Mouse (Mus musculus) embryo, embryonic 10 days (tissue): ENCODE measurements around the gene Tk1.
"Not testable (repeated sequence)": the region's sequence is repeated elsewhere in the genome, so short reads cannot be mapped to it uniquely, and the experiment has no call there.

Experiments
- DNase-seq: peaks from one replicate; pipeline ENCODE4 v3.0.0-alpha.2; 2015; ENCODE audit warnings: low spot score

The Tk1 gene

DNA sequence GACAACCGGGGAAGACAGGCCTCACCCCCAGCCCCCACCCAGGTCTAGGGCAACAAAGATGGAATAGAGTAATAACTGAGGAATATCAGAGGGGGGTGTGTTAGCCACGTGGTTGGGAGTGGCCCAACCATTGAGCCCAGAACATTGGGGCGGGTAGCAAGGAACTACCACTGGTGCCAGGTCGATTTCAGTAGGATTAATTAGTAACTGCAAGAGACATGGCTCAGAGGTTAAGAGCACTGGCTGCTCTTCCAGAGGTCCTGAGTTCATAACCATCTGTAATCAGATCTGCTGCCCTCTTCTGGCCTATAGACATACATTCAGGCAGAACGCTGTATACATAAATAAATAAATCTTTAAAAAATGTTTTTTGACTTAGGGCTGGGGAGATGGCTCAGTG is 20.7 kb upstream of the Tk1 start:
- DNase-seq: no peak

DNA sequence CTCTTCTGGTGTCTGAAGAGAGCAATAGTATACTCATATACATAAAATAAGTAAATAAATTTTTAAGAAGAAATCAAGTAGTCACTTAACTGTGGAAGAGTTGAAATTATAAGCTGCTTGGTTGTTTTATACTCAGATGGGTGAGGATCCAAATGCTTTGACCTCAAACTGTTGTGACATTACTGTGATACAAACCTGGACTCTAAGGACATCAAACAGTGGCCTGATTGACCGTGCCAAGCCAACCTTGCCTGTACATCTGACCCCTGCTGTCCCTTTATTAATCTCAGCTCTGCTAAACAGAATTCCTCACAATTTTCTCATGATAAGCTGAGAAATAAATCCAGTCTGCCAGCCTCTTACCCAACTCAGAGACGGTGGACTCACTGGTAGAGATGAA is 19.8 kb upstream of the Tk1 start:
- no peak for DNase-seq

DNA sequence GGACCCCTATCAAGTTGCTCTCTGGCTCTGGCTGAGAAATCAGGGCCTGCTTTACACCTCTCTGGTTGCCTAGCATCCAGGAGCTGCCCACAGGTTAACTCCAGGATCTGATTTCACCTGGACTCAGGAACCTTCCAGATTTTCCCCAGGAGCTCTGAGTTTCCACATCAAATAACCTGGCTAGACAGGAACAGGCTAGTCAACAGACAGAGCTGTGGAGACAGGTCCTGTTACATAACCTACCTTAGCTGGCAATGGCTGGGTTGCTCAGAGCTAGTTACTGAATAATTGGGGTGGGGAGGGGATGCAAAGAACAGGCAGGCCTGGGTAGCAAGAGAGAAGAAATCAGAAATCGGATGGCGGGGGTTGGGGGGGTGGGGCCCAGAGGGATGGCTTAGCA is 19.1 kb upstream of the Tk1 start:
- DNase-seq: no peak

DNA sequence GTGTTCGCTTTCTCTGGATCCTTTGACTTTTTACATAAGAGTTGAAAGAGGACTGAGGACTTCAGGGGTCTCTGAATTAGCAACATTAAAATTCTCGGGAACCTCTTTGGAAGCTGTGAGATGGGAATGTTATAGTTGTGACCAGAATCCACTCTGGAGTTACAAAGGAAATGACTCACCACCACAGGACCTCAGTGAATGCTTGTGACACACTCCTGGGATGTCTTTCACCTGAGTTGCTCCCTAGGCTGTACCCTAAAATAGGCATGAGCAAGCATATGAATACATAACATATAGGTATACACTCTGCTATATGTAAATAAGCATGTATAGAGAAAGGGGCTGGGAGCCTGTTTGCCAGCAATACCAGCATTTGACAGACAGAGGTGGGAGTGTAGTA is 17.5 kb upstream of the Tk1 start:
- DNase-seq: no peak

DNA sequence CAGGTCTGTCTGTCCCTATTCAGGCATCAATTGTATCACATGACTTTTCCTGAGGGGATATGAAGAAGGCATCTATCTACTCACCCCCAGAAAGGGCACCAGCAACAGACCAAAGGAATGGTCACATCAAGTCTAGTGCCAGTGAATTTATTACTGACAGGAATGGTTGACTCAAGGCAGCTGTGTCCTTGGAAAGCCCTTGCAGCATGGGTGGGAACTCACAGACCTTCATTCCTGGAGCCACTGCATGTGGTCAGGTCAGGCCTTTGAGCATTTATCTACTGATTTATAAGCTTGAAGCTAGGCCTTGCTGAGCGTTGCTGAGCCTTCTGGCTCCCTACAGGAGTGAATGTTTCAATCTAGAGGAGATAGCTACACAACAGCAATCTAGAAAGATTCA is 15.0 kb upstream of the Tk1 start:
- no peak for DNase-seq

DNA sequence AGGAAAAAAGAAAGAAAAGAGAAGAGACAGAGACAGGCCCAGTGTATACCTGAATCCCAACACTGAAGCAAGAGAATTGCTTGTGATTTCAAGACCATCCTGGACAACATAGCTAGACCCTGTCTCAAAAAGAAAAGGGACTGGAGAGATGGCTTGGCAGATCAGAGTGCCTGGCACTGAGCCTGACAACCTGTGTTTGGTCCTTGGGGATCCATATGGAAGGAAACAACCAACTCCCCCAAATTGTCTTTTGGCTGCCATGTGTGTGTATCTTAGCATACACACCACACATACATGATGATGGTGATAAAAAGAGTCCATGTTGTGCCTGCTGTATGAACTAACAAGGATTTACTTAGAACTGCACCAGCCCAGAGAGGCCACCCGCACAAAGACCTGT is 13.1 kb upstream of the Tk1 start:
- no peak for DNase-seq

DNA sequence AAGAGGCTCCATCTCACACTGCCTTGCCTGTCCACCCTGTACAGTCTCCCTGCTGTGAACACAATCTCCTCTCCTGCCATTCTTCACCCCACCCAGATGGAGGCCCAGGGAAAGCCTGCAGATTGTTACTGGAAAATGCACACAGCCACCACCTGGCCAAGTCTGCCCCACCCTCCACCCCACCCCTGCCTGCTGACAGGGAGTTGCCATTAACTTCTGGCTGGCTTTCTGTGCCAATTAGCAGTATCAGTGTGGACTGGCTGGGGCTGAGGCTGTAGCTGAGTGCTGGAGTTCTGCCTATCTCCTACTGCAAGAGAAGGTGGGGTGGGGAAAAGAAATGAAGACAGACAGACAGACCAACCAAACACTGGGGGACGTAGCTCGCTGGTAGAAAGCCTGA is 12.7 kb upstream of the Tk1 start:
- no peak for DNase-seq

DNA sequence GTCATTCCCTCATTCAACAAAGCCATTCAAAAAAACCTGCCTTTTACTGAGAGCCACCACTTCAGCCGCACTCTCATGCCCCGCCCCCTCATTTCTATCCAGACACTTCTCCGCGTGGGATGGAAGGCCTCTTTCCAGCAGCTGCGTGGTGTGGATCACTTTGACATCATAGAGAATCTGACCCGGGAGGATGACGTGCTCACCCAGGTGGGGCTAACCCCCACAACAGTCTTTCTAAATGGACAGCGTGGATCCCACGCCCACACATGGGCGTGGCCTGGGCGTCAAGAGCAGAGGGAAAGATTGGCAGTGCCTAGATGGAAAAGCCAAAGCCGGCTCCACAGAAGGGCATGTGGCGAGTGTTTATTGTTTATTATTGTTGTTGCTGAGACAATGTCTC is 10.4 kb upstream of the Tk1 start:
- DNase-seq: peak; percentile 30

DNA sequence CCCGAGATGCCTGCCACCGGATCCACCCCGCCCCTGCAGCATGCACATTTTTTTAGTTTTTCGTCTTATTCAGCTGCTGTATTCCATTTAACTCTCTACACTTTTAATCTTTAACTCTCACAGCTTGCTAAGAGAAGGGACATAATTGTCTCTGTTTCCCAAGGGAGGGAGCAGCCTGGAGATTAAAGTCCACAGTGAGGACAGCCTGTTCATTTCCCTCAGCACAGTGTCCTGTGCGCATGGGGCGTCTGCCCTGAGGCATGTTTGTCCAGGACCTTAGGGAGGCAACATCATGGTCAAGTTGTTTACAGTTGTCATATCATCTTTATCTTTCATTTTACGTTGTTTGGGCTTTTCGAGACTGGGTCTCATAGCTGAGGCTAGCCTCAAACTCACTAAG is 8.2 kb upstream of the Tk1 start:
- no peak for DNase-seq

DNA sequence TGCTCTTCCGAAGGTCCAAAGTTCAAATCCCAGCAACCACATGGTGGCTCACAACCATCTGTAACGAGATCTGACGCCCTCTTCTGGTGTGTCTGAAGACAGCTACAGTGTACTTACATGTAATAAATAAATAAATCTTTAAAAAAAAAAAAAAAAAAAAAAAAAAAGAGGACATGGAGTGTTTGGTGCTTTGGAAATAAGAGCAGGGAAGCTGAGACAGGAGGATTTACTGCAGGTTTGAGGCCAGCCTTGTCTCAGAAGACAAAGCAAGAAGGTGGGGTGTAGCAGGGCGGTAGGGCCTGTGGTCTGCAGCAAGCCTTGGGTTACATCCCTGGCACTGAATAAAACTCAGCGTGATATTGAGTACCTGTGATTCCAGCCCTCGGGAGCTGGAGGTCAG is 7.6 kb upstream of the Tk1 start:
- DNase-seq: not testable (repeated sequence)

DNA sequence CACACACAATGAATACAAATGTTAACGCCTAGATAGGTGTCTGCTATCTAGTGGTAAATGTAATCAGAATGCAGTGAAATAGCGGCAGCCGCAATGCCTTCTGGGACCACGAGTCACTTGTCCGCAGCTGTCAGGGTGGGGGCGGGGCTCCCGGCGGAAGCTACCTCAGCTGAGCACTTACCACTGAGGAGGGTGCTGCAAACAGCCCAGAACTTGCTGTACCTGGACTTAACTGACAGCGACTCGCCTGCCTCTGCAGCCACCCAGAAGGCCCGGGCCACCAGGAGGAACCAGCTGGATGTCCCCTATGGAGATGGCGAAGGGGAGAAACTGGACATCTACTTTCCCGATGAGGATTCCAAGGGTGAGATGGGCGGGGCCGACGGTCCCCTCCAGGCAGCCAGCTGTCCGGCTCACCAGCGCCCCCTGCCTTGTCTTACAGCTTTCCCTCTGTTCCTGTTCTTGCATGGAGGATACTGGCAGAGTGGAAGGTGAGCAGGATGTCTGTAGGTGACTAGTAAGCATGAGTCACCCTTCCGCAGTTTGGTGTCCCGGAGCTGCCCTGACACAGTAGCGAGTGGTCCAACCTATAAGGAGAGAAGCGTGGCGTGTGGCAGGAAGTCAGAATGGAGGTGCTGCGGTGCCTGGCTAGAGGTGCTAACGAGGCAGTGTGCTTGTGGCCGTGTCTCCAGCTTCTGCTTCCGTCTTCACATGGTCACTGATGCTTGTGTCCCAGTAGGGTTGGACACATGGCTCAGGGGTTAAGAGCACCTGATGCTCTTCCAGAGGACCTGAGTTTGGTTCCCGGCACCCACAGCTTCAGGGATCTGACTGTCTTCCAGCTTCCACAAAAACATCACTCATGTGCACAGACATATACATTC is 6.4 kb upstream of the Tk1 start:
- DNase-seq: peak; percentile 90

DNA sequence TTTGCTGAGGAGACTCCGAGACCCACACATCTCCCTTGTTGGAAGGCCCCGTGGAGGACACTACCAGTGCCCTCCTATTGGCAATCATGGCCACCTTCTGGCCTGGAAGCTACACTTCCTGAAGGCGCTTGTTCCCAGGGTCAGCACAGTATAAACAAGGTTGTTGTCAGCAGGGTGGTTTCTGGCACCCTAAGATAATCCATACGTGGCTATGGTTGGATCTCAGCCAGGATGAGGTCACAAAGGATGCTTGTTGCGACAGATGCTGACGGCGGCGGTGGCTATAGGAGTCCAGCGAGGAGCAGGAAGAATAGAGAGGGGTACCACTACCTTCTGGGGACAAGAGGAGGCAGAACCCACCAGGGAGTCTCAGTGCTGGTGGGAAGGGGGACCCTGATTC is 4.5 kb upstream of the Tk1 start:
- no peak for DNase-seq

DNA sequence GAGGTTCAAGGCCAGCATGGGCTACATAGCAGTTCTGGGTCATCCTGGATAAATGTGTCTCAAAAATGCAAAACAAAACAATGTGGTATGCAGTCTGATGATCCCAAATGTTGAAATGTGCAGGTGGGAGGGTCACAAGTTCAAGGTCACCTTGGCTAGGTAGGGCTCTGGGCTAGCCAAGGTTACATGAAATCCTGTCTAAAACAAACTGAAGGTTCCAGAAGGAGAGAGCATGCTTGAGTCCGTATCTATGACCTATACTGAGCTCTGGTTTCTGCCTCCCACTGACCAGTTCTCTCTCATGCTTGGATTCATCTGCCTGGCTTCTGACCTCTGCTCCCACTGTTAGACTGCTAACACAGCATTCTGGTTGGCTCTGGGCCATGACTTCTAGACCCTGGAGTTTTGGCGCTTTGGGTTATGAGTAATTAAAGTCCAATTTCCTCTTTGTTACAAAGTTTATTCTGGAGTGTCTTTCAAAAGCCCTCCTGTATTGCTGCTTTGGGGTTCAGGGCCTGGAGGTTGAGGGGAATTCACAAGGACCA is 3.9 kb upstream of the Tk1 start:
- DNase-seq: no peak

DNA sequence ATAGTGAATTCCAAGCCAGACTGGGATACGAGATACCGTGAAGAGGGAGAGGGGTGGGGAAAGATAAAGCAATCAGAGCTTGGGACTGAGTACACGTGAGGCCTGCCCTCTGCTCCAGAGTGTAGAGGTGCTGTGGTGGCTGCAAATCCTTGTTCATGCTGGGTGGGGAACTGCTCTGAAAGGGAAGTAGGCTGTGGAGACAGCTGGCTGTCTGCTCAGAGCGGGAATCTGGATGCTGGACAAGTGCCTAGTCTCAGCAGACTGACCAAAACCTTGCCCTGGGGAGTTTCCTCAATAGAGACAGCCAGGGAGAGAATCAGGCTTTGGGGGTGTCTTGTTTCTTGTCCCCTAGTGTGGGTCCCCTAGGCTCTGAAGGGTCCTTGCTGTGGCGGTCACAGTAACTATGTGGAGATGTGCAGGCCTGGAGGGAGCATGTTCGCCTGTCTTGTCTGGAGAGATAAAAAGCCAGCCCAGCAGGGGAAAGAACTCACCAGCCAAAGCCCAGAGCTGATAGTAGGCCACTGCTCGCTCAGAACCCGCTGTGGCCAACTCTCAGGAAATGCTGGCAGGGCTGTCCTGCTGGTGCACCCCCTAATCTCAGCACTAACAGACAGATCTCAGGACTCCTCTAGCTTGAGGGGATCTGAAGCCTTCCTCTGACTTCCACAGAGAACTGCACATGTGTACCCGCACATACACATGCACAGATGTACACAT is 3.2 kb upstream of the Tk1 start:
- DNase-seq: no peak

DNA sequence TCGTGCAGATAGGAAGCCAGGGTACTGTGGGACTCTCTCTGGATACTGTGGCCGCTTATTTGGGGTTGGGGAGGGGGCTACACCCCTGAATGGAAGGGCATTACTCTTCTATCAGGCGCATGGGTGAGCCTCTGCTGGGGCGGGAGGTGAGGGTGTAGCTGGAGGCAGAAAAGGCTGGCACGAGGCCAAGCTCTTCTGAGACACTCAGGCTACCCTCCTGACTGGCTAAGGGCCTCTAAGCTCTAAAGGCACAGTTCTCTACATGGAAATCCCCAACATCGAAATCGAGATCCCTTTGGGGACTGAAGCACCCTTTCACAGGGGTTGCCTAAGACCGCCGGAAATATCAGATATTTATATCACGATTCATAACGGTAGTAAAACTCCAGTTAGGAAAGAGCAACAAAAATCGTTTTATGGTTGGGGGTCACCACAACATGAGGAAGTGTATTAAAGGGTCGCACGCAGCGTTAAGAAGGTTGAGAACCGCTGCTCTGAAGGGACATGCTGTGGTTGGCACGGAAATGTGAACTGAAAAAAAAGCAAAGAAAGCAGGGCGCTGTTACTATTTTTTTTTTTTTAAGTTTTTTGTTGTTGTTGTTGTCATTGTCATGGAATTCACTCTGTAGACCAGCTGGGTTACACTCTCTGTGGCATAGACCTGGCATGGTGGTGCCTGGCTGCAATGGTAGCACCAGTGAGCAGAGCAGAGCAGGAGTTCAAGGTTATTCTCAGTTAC is 2.4 kb upstream of the Tk1 start:
- DNase-seq: no peak

DNA sequence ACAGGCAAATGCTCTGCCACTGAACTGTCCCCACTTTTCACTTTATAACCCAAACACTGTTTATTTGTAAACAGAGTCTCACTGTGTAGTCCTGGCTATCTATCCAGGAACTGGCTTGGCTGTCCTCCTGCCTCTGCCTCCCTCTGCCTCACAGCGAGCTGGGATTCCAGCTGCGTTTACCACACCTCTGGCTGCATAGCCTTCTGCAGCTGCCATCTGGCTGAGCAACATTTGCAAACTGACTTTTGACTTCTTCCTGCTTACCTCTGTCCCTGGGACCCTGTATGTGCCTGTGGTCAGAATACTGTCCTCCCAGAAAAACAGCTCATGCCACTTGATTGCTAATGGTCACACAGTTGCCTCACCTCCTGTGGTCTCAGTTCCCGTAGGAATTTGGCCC is 1.5 kb upstream of the Tk1 start:
- no peak for DNase-seq

DNA sequence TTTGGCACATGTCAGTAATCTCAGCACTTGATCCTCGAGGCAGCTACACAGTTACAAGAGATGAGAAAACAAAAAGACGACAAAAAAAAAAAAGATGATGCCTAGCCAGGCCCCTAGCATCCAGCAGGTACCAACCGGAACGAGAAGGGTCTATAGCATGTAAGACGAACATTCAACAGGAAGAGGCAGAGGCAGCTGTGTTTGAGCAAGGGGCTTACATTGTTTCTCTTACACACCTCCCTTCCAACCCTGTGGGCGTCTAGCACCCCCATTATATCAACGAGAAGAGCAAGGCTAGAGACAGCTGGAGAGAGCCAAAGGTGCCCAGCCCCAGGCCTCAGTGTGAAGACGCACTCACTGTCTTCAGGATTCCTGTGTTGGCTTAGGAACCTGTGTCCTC is 1.0 kb upstream of the Tk1 start:
- no peak for DNase-seq

DNA sequence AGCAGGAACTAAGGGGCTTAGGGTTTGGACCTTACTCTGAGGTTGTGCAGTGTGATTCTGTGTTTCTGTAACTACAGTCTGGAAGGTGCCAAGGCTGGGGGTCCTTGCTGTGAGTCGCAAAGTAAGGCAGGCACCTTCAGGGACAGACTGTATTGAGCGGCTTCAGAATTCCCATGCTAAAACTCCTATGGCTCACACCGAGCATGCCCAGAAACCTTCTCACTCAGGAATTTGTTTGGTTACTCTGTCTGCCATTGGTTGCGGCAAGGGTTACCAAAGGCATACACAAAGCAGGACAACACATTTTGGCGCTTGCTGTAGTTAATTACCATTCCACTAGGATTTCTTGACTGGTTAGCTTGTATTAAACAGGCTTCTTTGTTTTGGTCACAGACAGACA is 272 bp upstream of the Tk1 start:
- peak; percentile 62 for DNase-seq

DNA sequence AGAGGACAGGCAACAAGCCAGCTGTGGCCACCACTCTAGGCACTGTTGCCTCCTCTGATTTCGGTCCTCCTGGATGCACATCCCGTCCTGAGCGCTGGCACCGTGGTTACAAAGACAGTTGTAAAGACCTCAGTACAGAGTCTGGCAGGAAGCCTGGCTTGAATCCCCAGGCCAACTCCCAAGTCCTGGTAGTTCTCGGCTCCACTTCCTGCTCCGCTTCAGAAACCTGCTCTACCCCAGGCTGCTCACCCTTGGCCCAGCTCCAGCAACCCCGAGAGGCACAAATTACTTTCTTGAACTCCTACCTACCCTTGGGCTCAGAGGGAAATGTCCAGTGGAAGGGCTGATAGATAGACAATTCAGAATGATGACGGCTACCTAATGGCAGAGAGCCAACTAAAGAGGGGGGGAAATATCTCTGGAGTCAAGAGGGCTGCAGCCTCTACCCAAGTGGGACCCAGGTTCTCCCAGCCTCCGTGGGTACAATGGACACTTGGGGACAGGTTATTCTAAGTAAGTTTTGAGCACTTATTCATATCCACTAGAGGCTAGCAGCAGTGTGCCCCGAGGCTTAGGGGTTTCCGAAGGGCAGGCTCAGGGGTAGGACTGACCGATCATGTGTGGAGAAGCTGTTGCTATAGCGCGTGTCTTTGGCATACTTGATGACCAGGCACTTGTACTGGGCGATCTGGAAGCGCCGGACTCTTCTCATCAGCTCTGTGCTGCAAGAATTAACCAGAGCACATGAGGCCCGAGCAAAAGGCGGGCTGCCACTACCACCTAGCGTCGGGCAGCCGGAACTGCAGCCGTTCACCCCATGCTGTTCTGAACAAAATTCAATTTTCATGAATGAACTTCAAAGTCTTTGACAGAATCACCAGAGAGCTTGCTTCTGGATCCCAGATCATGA is 1.6 kb downstream of the Tk1 start:
- peak; percentile 92 for DNase-seq

DNA sequence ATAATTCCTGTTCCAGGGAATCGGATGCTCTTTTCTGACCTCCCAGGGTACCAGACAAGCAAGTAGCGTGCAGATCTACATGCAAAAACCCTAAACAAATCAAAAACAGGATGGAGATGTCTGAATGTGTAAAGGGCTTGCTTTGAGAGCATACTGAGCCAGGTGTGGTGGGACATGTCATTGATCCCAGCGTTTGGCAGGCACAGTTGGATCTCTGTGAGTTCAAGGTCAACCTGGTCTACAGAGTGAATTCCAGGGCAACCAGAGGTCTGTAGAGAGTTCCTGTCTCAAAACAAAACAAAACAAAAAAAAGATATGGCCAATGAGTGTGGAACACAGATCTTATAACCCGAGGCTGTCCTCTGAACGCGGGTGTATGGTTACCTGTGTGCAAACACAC is 2.5 kb downstream of the Tk1 start:
- DNase-seq: no peak

DNA sequence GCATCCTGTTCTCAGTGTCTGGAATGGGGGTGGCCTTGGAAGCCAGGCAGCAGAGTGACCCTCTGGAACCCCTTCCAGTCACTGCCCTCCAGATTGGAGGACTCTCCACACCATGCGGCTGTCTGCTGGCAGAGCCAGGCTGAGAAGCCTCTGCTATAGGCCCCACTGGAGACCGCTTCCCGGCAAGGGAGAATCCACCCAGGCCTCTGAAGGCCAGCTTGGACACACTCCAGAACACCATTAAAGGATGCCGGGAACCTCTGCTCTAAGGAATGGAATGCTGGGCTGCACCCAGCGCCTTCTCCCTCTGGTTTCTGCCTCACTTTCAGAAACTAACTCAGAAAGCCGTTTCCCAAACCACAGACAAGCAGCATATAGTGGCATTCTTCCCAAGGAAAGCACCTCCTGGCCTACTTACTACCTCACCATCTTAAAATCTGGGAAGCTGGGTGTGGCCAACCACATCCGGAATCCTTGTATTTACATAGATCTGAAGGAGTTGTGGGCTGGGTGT is 3.1 kb downstream of the Tk1 start:
- no peak for DNase-seq
